Mouse (Mus musculus): ENCODE results near the gene Tsen54.

GRCm38 (mm10) chr11:115800981-115801380 is 13.5 kb upstream of the Tsen54 start:
- TF ChIP-seq GATA1 (IDR thresholded peaks at IDR 0.05; ENCODE audit: low read length) (no peak), TAL1 (IDR thresholded peaks at IDR 0.05; ENCODE audit: low read length) (no peak)

All from erythroblast, embryonic 14.5 days (primary cell).